Mouse (Mus musculus): ENCODE results near the gene Gm3233. TPM values are rescaled to one million over a fixed set of nuclear protein-coding genes. Genes with fewer than 3 reads are reported as not detected.
"Not testable (repeated sequence)": the region's sequence is repeated elsewhere in the genome, so short reads cannot be mapped to it uniquely, and the experiment has no call there.

Gm3233 gene
- polyA plus RNA-seq, 1 experiment from 2014 or later = not detected

GRCm38 (mm10) chr10:77713734-77714133 lies 45.7 kb downstream of the Gm3233 start:
- H3K4me1 ChIP-seq (ENCODE audit: insufficient read depth) = no peaks in the 10 kb centered on the region
- H3K9ac ChIP-seq (replicated peaks) = no peak overlapping the region
- no peak for DNase-seq
- no peaks in the 10 kb centered on the region for H3K36me3 ChIP-seq (replicated peaks; ENCODE audit: insufficient read depth, low read length)
- H3K4me2 ChIP-seq (ENCODE audit: low read depth, low read length) = no peak overlapping the region
- no peaks in the 10 kb centered on the region for H3K27me3 ChIP-seq (ENCODE audit: insufficient read depth, low read length)
- WGBS (ENCODE audit: insufficient replicate concordance) = 35% methylated on average over 4 of the region's 4 CpGs
- TF ChIP-seq CTCF (IDR thresholded peaks at IDR 0.05; ENCODE audit: low read depth) (no peak), EP300 (IDR thresholded peaks at IDR 0.05; ENCODE audit: low read depth) (no peak)
- ATAC-seq = no peak
- no peaks in the 10 kb centered on the region for H3K9me3 ChIP-seq (ENCODE audit: low read length)
- H3K27ac ChIP-seq (ENCODE audit: low read depth) = no peak overlapping the region
- no peak overlapping the region for H3K4me3 ChIP-seq (ENCODE audit: low read depth, low read length)

DNA sequence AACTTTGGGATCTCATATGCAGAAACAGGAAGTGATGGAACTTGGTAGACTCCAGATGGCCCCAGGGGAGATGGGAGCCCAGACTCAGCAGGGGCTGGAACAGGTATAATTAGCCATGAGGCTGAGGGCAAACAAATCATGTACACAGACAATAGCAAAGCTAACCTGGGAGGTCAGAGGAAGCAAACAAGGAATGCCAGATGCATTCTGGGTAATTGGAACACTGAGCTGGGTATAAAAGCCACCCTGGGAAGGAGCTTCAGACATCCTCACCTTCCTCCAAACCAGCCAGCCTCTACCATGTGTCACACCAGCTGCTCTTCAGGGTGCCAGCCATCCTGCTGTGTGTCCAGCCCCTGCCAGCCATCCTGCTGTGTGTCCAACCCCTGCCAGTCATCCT lies 48.3 kb downstream of the Gm3233 start, which contains the start of gene Gm10024:
Gene Gm10024 (plus strand): TSS at position 301 of the 400 bp plus-strand sequence.
- H3K9ac ChIP-seq (replicated peaks); DNase-seq; H3K9me3 ChIP-seq (ENCODE audit: low read length); H3K4me1 ChIP-seq (ENCODE audit: insufficient read depth); H3K27me3 ChIP-seq (ENCODE audit: insufficient read depth, low read length); ATAC-seq; H3K4me3 ChIP-seq (ENCODE audit: low read depth, low read length); H3K27ac ChIP-seq (ENCODE audit: low read depth); H3K4me2 ChIP-seq (ENCODE audit: low read depth, low read length); H3K36me3 ChIP-seq (replicated peaks; ENCODE audit: insufficient read depth, low read length): not testable (repeated sequence)

GRCm38 (mm10) chr10:77709831-77710230 lies 49.7 kb downstream of the Gm3233 start:
- Histone ChIP-seq H3K4me3 (ENCODE audit: low read depth, low read length) (no peak overlapping the region), H3K9ac (replicated peaks) (no peak overlapping the region), H3K27ac (ENCODE audit: low read depth) (no peak overlapping the region), H3K27me3 (ENCODE audit: insufficient read depth, low read length) (no peaks in the 10 kb centered on the region), H3K36me3 (replicated peaks; ENCODE audit: insufficient read depth, low read length) (no peaks in the 10 kb centered on the region), H3K4me2 (ENCODE audit: low read depth, low read length) (no peak overlapping the region), H3K4me1 (ENCODE audit: insufficient read depth) (no peaks in the 10 kb centered on the region), H3K9me3 (ENCODE audit: low read length) (no peaks in the 10 kb centered on the region)
- TF ChIP-seq EP300 (IDR thresholded peaks at IDR 0.05; ENCODE audit: low read depth) (no peak), CTCF (IDR thresholded peaks at IDR 0.05; ENCODE audit: low read depth) (no peak)
- ATAC-seq (no peak), DNase-seq (no peak)
- 79% methylated on average over 3 of the region's 3 CpGs for WGBS (ENCODE audit: insufficient replicate concordance)

Other genes with a start within 250 kb of the Gm3233 start
- gene Fam207a, start 243.9 kb downstream of the Gm3233 start, polyA plus RNA-seq (2015; fragmentation: Nextera tagmentation; extraction: Ambion mirVana) = 14.8 and 15.5 TPM in 2 replicates
- gene Itgb2, start 229.4 kb downstream of the Gm3233 start, polyA plus RNA-seq (2015; fragmentation: Nextera tagmentation; extraction: Ambion mirVana) = 18.7 and 23.1 TPM in 2 replicates
- gene Pttg1ip, start 178.0 kb downstream of the Gm3233 start, polyA plus RNA-seq (2015; fragmentation: Nextera tagmentation; extraction: Ambion mirVana) = 126 and 129 TPM in 2 replicates
- gene Sumo3, start 153.6 kb downstream of the Gm3233 start, polyA plus RNA-seq (2015; fragmentation: Nextera tagmentation; extraction: Ambion mirVana) = 105 and 111 TPM in 2 replicates
- gene Gm49325, start 153.5 kb downstream of the Gm3233 start, polyA plus RNA-seq (2015; fragmentation: Nextera tagmentation; extraction: Ambion mirVana) = 8.4 and 13.3 TPM in 2 replicates
- gene Ube2g2, start 137.4 kb downstream of the Gm3233 start, polyA plus RNA-seq (2015; fragmentation: Nextera tagmentation; extraction: Ambion mirVana) = 37.4 and 40.4 TPM in 2 replicates
- 0.06 TPM in 1 of 2 replicates, not detected in the other for gene Tspear, start 73.1 kb downstream of the Gm3233 start, polyA plus RNA-seq (2015; fragmentation: Nextera tagmentation; extraction: Ambion mirVana)
- not detected in 2 replicates for gene Gm19402, start 68.9 kb downstream of the Gm3233 start, polyA plus RNA-seq (2015; fragmentation: Nextera tagmentation; extraction: Ambion mirVana)
- gene Gm9508, start 62.4 kb downstream of the Gm3233 start, polyA plus RNA-seq (2015; fragmentation: Nextera tagmentation; extraction: Ambion mirVana) = not detected in 2 replicates
- not detected in 2 replicates for gene Gm10272, start 53.1 kb downstream of the Gm3233 start, polyA plus RNA-seq (2015; fragmentation: Nextera tagmentation; extraction: Ambion mirVana)
- not detected in 2 replicates for gene Gm10024, start 48.2 kb downstream of the Gm3233 start, polyA plus RNA-seq (2015; fragmentation: Nextera tagmentation; extraction: Ambion mirVana)
- gene Gm10142, start 43.9 kb downstream of the Gm3233 start, polyA plus RNA-seq (2015; fragmentation: Nextera tagmentation; extraction: Ambion mirVana) = not detected in 2 replicates
- gene Krtap12-1, start 39.1 kb downstream of the Gm3233 start, polyA plus RNA-seq (2015; fragmentation: Nextera tagmentation; extraction: Ambion mirVana) = not detected in 2 replicates
- gene Gm10100, start 33.2 kb downstream of the Gm3233 start, polyA plus RNA-seq (2015; fragmentation: Nextera tagmentation; extraction: Ambion mirVana) = not detected in 2 replicates
- not detected in 2 replicates for gene Gm18596, start 17.0 kb downstream of the Gm3233 start, polyA plus RNA-seq (2015; fragmentation: Nextera tagmentation; extraction: Ambion mirVana)
- not detected in 2 replicates for gene Gm9736, start 8.3 kb downstream of the Gm3233 start, polyA plus RNA-seq (2015; fragmentation: Nextera tagmentation; extraction: Ambion mirVana)
- gene Gm3238, start 11.6 kb upstream of the Gm3233 start, polyA plus RNA-seq (2015; fragmentation: Nextera tagmentation; extraction: Ambion mirVana) = not detected in 2 replicates
- not detected in 2 replicates for gene Gm7138, start 17.3 kb upstream of the Gm3233 start, polyA plus RNA-seq (2015; fragmentation: Nextera tagmentation; extraction: Ambion mirVana)
- not detected in 2 replicates for gene Gm3250, start 22.9 kb upstream of the Gm3233 start, polyA plus RNA-seq (2015; fragmentation: Nextera tagmentation; extraction: Ambion mirVana)
- not detected in 2 replicates for gene Gm7137, start 28.5 kb upstream of the Gm3233 start, polyA plus RNA-seq (2015; fragmentation: Nextera tagmentation; extraction: Ambion mirVana)
- not detected in 2 replicates for gene Gm9639, start 35.4 kb upstream of the Gm3233 start, polyA plus RNA-seq (2015; fragmentation: Nextera tagmentation; extraction: Ambion mirVana)
- not detected in 2 replicates for gene Gm19668, start 39.5 kb upstream of the Gm3233 start, polyA plus RNA-seq (2015; fragmentation: Nextera tagmentation; extraction: Ambion mirVana)
- gene Gm9507, start 52.2 kb upstream of the Gm3233 start, polyA plus RNA-seq (2015; fragmentation: Nextera tagmentation; extraction: Ambion mirVana) = not detected in 2 replicates
- gene Gm2696, start 55.0 kb upstream of the Gm3233 start, polyA plus RNA-seq (2015; fragmentation: Nextera tagmentation; extraction: Ambion mirVana) = not detected in 2 replicates
- not detected in 2 replicates for gene Krtap10-4, start 67.4 kb upstream of the Gm3233 start, polyA plus RNA-seq (2015; fragmentation: Nextera tagmentation; extraction: Ambion mirVana)
- gene Krtap10-10, start 76.3 kb upstream of the Gm3233 start, polyA plus RNA-seq (2015; fragmentation: Nextera tagmentation; extraction: Ambion mirVana) = not detected in 2 replicates
- not detected in 2 replicates for gene Gm36176, start 87.1 kb upstream of the Gm3233 start, polyA plus RNA-seq (2015; fragmentation: Nextera tagmentation; extraction: Ambion mirVana)
- not detected in 2 replicates for gene Gm10318, start 93.2 kb upstream of the Gm3233 start, polyA plus RNA-seq (2015; fragmentation: Nextera tagmentation; extraction: Ambion mirVana)
- not detected in 2 replicates for gene Gm3285, start 102.3 kb upstream of the Gm3233 start, polyA plus RNA-seq (2015; fragmentation: Nextera tagmentation; extraction: Ambion mirVana)
- 24.4 and 26.6 TPM in 2 replicates for gene Lrrc3, start 142.9 kb upstream of the Gm3233 start, polyA plus RNA-seq (2015; fragmentation: Nextera tagmentation; extraction: Ambion mirVana)
- 1.5 and 1.7 TPM in 2 replicates for gene Trpm2, start 210.9 kb upstream of the Gm3233 start, polyA plus RNA-seq (2015; fragmentation: Nextera tagmentation; extraction: Ambion mirVana)
- 4.0 and 4.4 TPM in 2 replicates for gene 1810043G02Rik, start 218.8 kb upstream of the Gm3233 start, polyA plus RNA-seq (2015; fragmentation: Nextera tagmentation; extraction: Ambion mirVana)